Mouse (Mus musculus) forebrain, embryonic 15.5 days (tissue): ENCODE data around the gene Fcgr2b. TPM values are rescaled to one million over a fixed set of nuclear protein-coding genes. Genes with fewer than 3 reads are reported as not detected.

ENCODE experiments used
- ATAC-seq: fragments of 200-750 bp; cut with Nextera tagmentation; replicated peaks from 2 replicates; pipeline ENCODE4 v1.8.0; 2017; ENCODE audit warnings: mild to moderate bottlenecking, moderate TSS enrichment, moderate library complexity
- H3K27ac ChIP-seq: fragments of 300-500 bp; sonication (generic); replicated peaks from 2 replicates; pipeline ENCODE4 v1.5.1; 2015; ENCODE audit warnings: mild to moderate bottlenecking, inconsistent platforms
- H3K27me3 ChIP-seq: fragments of 300-500 bp; sonication (generic); 2 replicates; pipeline ENCODE4 v1.6.1; 2015; ENCODE audit warnings: inconsistent platforms
- H3K36me3 ChIP-seq: fragments of 300-500 bp; sonication (generic); 2 replicates; pipeline ENCODE4 v1.6.1; 2015; ENCODE audit warnings: mild to moderate bottlenecking, inconsistent platforms
- H3K4me1 ChIP-seq: fragments of 300-500 bp; sonication (generic); 2 replicates; pipeline ENCODE4 v1.6.1; 2015; ENCODE audit warnings: inconsistent platforms
- H3K4me2 ChIP-seq: fragments of 300-500 bp; sonication (generic); replicated peaks from 2 replicates; pipeline ENCODE4 v1.6.1; 2015; ENCODE audit warnings: mild to moderate bottlenecking, inconsistent platforms
- H3K4me3 ChIP-seq: fragments of 300-500 bp; sonication (generic); 2 replicates; pipeline ENCODE4 v1.5.1; 2015; ENCODE audit warnings: mild to moderate bottlenecking, inconsistent platforms
- H3K9ac ChIP-seq: fragments of 300-500 bp; sonication (generic); replicated peaks from 2 replicates; pipeline ENCODE4 v1.6.1; 2015; ENCODE audit warnings: mild to moderate bottlenecking, inconsistent platforms
- H3K9me3 ChIP-seq: fragments of 300-500 bp; sonication (generic); 2 replicates; pipeline ENCODE4 v1.6.1; 2016; ENCODE audit warnings: inconsistent platforms
- WGBS: fragments of 180-500 bp; shearing (Covaris S2); methylation state at CpG from one replicate; pipeline ENCODE4 v1.1.7; 2015; ENCODE audit warnings: mixed read lengths; 5-methylcytosine and 5-hydroxymethylcytosine counted together
- polyA plus RNA-seq: library from polyadenylated mRNA; unstranded; fragments of >200 nt; fragmentation: Nextera tagmentation; extraction: Ambion mirVana; gene quantifications from 2 replicates; pipeline ENCODE4 v1.2.1, GENCODE M21; 2015

The Fcgr2b gene
- polyA plus RNA-seq, 1 experiment from 2014 or later, result 1.0 TPM

- 51% methylated on average over 5 of the region's 5 CpGs for WGBS
- no peak for ATAC-seq
- peaks cover 8% of the 10 kb centered on the region for H3K27me3 ChIP-seq
- no peak within 1 kb of the TSS for H3K27ac ChIP-seq
- no peaks in the 10 kb centered on the region for H3K9me3 ChIP-seq
- no peak within 1 kb of the TSS for H3K9ac ChIP-seq
- H3K4me1 ChIP-seq, result peaks cover 7% of the 10 kb centered on the region
- H3K36me3 ChIP-seq, result no peaks in the 10 kb centered on the region
- H3K4me3 ChIP-seq, result no peak within 1 kb of the TSS
- no peak within 1 kb of the TSS for H3K4me2 ChIP-seq
Observed at GRCm38 (mm10) chr1:170912891-170913615, 63.3 kb downstream of the Fcgr2b start, which contains the start of gene Fcrlb. Gene Fcrlb (minus strand): TSS chr1:170912941.

- no peak overlapping the region for H3K9ac ChIP-seq
- peaks cover 15% of the 10 kb centered on the region for H3K4me1 ChIP-seq
- no peak overlapping the region for H3K4me3 ChIP-seq
- 85% methylated on average over 11 of the region's 11 CpGs for WGBS
- H3K9me3 ChIP-seq, result no peaks in the 10 kb centered on the region
- ATAC-seq, result no peak
- no peaks in the 10 kb centered on the region for H3K36me3 ChIP-seq
- H3K27ac ChIP-seq, result no peak overlapping the region
- H3K27me3 ChIP-seq, result peaks cover 18% of the 10 kb centered on the region
- H3K4me2 ChIP-seq, result no peak overlapping the region
Observed at GRCm38 (mm10) chr1:170911907-170912660, 64.3 kb downstream of the Fcgr2b start.

Other genes starting within 250 kb of the Fcgr2b start
- gene Atf6, start 108.8 kb downstream of the Fcgr2b start, polyA plus RNA-seq, result 7.6 and 7.7 TPM in 2 replicates
- gene Gm26620, start 91.5 kb downstream of the Fcgr2b start, polyA plus RNA-seq, result 0.22 and 0.40 TPM in 2 replicates
- gene Dusp12, start 91.0 kb downstream of the Fcgr2b start, polyA plus RNA-seq, result 36.4 and 36.8 TPM in 2 replicates
- gene Fcrlb, start 63.6 kb downstream of the Fcgr2b start, polyA plus RNA-seq, result 0.22 and 0.28 TPM in 2 replicates
- gene Fcrla, start 49.0 kb downstream of the Fcgr2b start, polyA plus RNA-seq, result not detected in 2 replicates
- 0.34 and 0.36 TPM in 2 replicates for gene Fcgr4, start 42.4 kb upstream of the Fcgr2b start, polyA plus RNA-seq
- gene Fcgr3, start 88.4 kb upstream of the Fcgr2b start, polyA plus RNA-seq, result 8.7 and 8.8 TPM in 2 replicates
- 4.0 and 10.3 TPM in 2 replicates for gene Cfap126, start 137.4 kb upstream of the Fcgr2b start, polyA plus RNA-seq
- 211 and 213 TPM in 2 replicates for gene Sdhc, start 174.1 kb upstream of the Fcgr2b start, polyA plus RNA-seq
- 0.23 TPM in 1 of 2 replicates, not detected in the other for gene Mpz, start 174.2 kb upstream of the Fcgr2b start, polyA plus RNA-seq
- gene Pcp4l1, start 219.7 kb upstream of the Fcgr2b start, polyA plus RNA-seq, result 7.1 and 9.8 TPM in 2 replicates
- gene Nr1i3, start 237.4 kb upstream of the Fcgr2b start, polyA plus RNA-seq, result 0.22 and 0.38 TPM in 2 replicates
- gene Tomm40l, start 246.0 kb upstream of the Fcgr2b start, polyA plus RNA-seq, result 42.0 and 46.6 TPM in 2 replicates
- 1.8 and 4.2 TPM in 2 replicates for gene Apoa2, start 248.5 kb upstream of the Fcgr2b start, polyA plus RNA-seq